Mouse (Mus musculus): ENCODE measurements at regions not wholly inside any gene's neighbourhood (a gene's known extent, or its start where the extent isn't known, plus 50 kb on each side); places are given as distances from the start of the nearest gene placed in this dataset.

- DNase-seq, result no peak
Observed at GRCm38 (mm10) chr7:50993707-50994106, 394.7 kb downstream of the 4933405O20Rik start.

- DNase-seq, result no peak
Observed at GRCm38 (mm10) chr7:51041899-51042667, 443.1 kb downstream of the 4933405O20Rik start.

- no peak for DNase-seq
Observed at GRCm38 (mm10) chr7:51051496-51051895, 452.5 kb downstream of the 4933405O20Rik start.

- DNase-seq, result no peak
Observed at GRCm38 (mm10) chr7:51068376-51068775, 442.5 kb upstream of the Ano5 start.

GRCm38 (mm10) chr7:51093774-51094173, 417.1 kb upstream of the Ano5 start:
- no peak for DNase-seq

- no peak for DNase-seq
Observed at GRCm38 (mm10) chr7:51101166-51101565, 409.7 kb upstream of the Ano5 start.

GRCm38 (mm10) chr7:51140796-51141195, 370.0 kb upstream of the Ano5 start:
- peak; percentile 5 for DNase-seq

GRCm38 (mm10) chr7:51175211-51175610, 335.6 kb upstream of the Ano5 start:
- peak; percentile 52 for DNase-seq

GRCm38 (mm10) chr7:51215487-51216232, 295.2 kb upstream of the Ano5 start:
- no peak for DNase-seq

GRCm38 (mm10) chr7:51216233-51216605, 294.6 kb upstream of the Ano5 start:
- DNase-seq, result no peak

GRCm38 (mm10) chr7:51221351-51221750, 289.5 kb upstream of the Ano5 start:
- DNase-seq, result no peak

GRCm38 (mm10) chr7:51221806-51222205, 289.0 kb upstream of the Ano5 start:
- no peak for DNase-seq

GRCm38 (mm10) chr7:51227136-51227535, 283.7 kb upstream of the Ano5 start:
- DNase-seq, result no peak

- no peak for DNase-seq
Observed at GRCm38 (mm10) chr7:51234616-51235015, 276.2 kb upstream of the Ano5 start.

GRCm38 (mm10) chr7:51247695-51248094, 263.1 kb upstream of the Ano5 start:
- DNase-seq, result no peak

GRCm38 (mm10) chr7:51254461-51254860, 256.4 kb upstream of the Ano5 start:
- no peak for DNase-seq

GRCm38 (mm10) chr7:51259160-51259831, 251.5 kb upstream of the Ano5 start:
- no peak for DNase-seq

- DNase-seq, result no peak
Observed at GRCm38 (mm10) chr7:51264166-51264565, 246.7 kb upstream of the Ano5 start.

GRCm38 (mm10) chr7:51265896-51266295, 244.9 kb upstream of the Ano5 start:
- no peak for DNase-seq

GRCm38 (mm10) chr7:51266879-51267278, 243.9 kb upstream of the Ano5 start:
- DNase-seq, result no peak

GRCm38 (mm10) chr7:51268743-51269142, 242.1 kb upstream of the Ano5 start:
- no peak for DNase-seq

GRCm38 (mm10) chr7:51270531-51271090, 240.2 kb upstream of the Ano5 start:
- peak; percentile 48 for DNase-seq

GRCm38 (mm10) chr7:51281470-51281869, 229.4 kb upstream of the Ano5 start:
- DNase-seq, result no peak

Data from kidney, adult 18-20 months (tissue).